In the genomic region with DNA sequence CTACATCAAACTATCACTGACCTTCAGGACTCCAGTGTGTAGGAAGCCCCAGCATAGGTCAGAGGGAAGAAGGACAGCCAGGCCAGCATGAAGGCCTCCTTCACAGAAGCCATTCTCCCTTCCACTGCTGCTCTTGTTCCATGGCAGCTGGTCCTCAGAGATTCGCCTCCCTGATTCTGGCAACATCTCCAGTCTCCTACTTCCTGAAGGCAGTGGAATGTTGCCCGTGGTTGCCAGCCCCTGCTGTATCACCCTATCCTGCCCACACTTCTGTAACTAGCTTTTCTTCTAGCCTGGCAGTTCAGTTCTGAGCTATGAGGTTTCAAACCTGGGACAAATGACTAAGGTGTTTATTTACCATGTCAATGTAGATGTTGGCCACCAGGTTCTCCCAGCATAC, we compare ENCODE assay signal across 26 mouse cellular contexts.
DNase-seq lines count a peak whose midpoint lies in the region.
"Had no signal": no experiment of that assay in that cellular context is flagged by ENCODE, and none has a peak within 500 bp of the region (broad histone marks: within the 10 kb centered on the region; RNA-seq: fewer than 3 reads in every experiment).

No protein-coding gene starts in this region.

- H3K4me1 ChIP-seq in heart, embryonic 10.5 days = no peaks in the 10 kb centered on the region
- H3K4me1 ChIP-seq: embryonic facial prominence, embryonic 15.5 days; forebrain, embryonic 15.5 days; heart, embryonic 15.5 days; intestine, embryonic 15.5 days; limb, embryonic 12.5 days; liver, embryonic 13.5 days; megakaryocyte, embryonic 14.5 days; neural tube, embryonic 12.5 days had no signal

- H3K27ac ChIP-seq in heart, embryonic 10.5 days = no peak overlapping the region
- H3K27ac ChIP-seq: embryonic facial prominence, embryonic 15.5 days; forebrain, embryonic 15.5 days; heart, adult 2 months; heart, embryonic 15.5 days; intestine, embryonic 15.5 days; limb, embryonic 12.5 days; liver, embryonic 13.5 days; neural tube, embryonic 12.5 days had no signal

- DNase-seq in left cerebral cortex, adult 18-20 months (ENCODE audit: low spot score in 2 of 2) = peak; percentile 25 to 36
- no peak for DNase-seq in left cerebral cortex, adult 11 months (ENCODE audit: low spot score)
- DNase-seq in frontal cortex, postnatal 36 days (ENCODE audit: low spot score in 2 of 2) = peak; percentile 28 to 37
- peak; percentile 12 to 35 for DNase-seq in left cerebral cortex, postnatal 36 days (ENCODE audit: low spot score in 2 of 2)
- peak; percentile 29 for DNase-seq in telencephalon, adult 2 months (ENCODE audit: low read depth, low spot score)
- no peak for DNase-seq in adrenal gland, postnatal 10 days
- DNase-seq in heart, embryonic 10.5 days (ENCODE audit: low spot score) = no peak
- DNase-seq: adrenal gland, postnatal 25 days; cerebellum, adult 11 months; cerebellum, adult 9-11 months; gastrocnemius, postnatal 36 days; heart, adult 2 months; kidney, adult 8-10 months; kidney, postnatal 14 days; liver, embryonic 13.5 days; lung, embryonic 14.5 days; lung, postnatal 36 days; midbrain, embryonic 14.5 days; spleen, adult 18-20 months had no signal

- H3K27me3 ChIP-seq in heart, embryonic 10.5 days (ENCODE audit: insufficient read depth, poor library complexity, severe bottlenecking) = peaks cover 14% of the 10 kb centered on the region
- H3K27me3 ChIP-seq: embryonic facial prominence, embryonic 15.5 days; forebrain, embryonic 15.5 days; heart, embryonic 15.5 days; intestine, embryonic 15.5 days; limb, embryonic 12.5 days; liver, embryonic 13.5 days; megakaryocyte, embryonic 14.5 days; neural tube, embryonic 12.5 days had no signal

- intact Hi-C loops in left cerebral cortex, postnatal 36 days (cut with DNase I) = no loop called here

- no peaks in the 10 kb centered on the region for H3K9me3 ChIP-seq in heart, embryonic 10.5 days
- H3K9me3 ChIP-seq: embryonic facial prominence, embryonic 15.5 days; forebrain, embryonic 15.5 days; heart, embryonic 15.5 days; intestine, embryonic 15.5 days; limb, embryonic 12.5 days; liver, embryonic 13.5 days; neural tube, embryonic 12.5 days had no signal

- H3K36me3 ChIP-seq in heart, embryonic 10.5 days = no peaks in the 10 kb centered on the region
- H3K36me3 ChIP-seq: embryonic facial prominence, embryonic 15.5 days; forebrain, embryonic 15.5 days; heart, embryonic 15.5 days; intestine, embryonic 15.5 days; limb, embryonic 12.5 days; liver, embryonic 13.5 days; neural tube, embryonic 12.5 days had no signal

- H3K4me3 ChIP-seq in heart, embryonic 10.5 days = no peak overlapping the region
- H3K4me3 ChIP-seq: embryonic facial prominence, embryonic 15.5 days; forebrain, embryonic 15.5 days; heart, adult 2 months; heart, embryonic 15.5 days; intestine, embryonic 15.5 days; limb, embryonic 12.5 days; liver, embryonic 13.5 days; megakaryocyte, embryonic 14.5 days; neural tube, embryonic 12.5 days had no signal

- 67% methylated on average over 2 of the region's 2 CpGs for WGBS in heart, embryonic 10.5 days

Comparison
In these comparisons a context has a peak if more than half of its experiments do, and no peak if none do; other contexts are left out.
1. DNase-seq: peak in left cerebral cortex, adult 18-20 months (2 of 2), frontal cortex, postnatal 36 days (2 of 2), left cerebral cortex, postnatal 36 days (2 of 2) and telencephalon, adult 2 months (single experiment); none in left cerebral cortex, adult 11 months (single experiment), adrenal gland, postnatal 10 days (single experiment) and heart, embryonic 10.5 days (single experiment).